Mouse (Mus musculus) intestine, postnatal 0 days (tissue): ENCODE data around the gene Smad9. TPM values are rescaled to one million over a fixed set of nuclear protein-coding genes. Genes with fewer than 3 reads are reported as not detected.

Experiments used
- ATAC-seq: fragments of 200-750 bp; cut with Nextera tagmentation; 2 replicates; pipeline ENCODE4 v1.8.0; 2017; ENCODE audit warnings: mild to moderate bottlenecking, moderate TSS enrichment, moderate library complexity
- H3K27ac ChIP-seq: fragments of 300-500 bp; sonication (generic); 2 replicates; pipeline ENCODE4 v1.5.1; 2014; ENCODE audit warnings: mild to moderate bottlenecking, low read depth, low read length, moderate library complexity
- H3K27me3 ChIP-seq: fragments of 300-500 bp; sonication (generic); replicated peaks from 2 replicates; pipeline ENCODE4 v1.6.1; 2014; ENCODE audit warnings: low read length, mixed read lengths; ENCODE audit not compliant: control insufficient read depth, insufficient read depth
- H3K36me3 ChIP-seq: fragments of 300-500 bp; sonication (generic); 2 replicates; pipeline ENCODE4 v1.6.1; 2014; ENCODE audit warnings: mild to moderate bottlenecking, moderate library complexity; ENCODE audit not compliant: control insufficient read depth, insufficient read depth
- H3K4me1 ChIP-seq: fragments of 300-500 bp; sonication (generic); replicated peaks from 2 replicates; pipeline ENCODE4 v1.6.1; 2014; ENCODE audit warnings: antibody characterized with exemption, low read length, mixed read lengths; ENCODE audit not compliant: control insufficient read depth, insufficient read depth
- H3K4me2 ChIP-seq: fragments of 300-500 bp; sonication (generic); replicated peaks from 2 replicates; pipeline ENCODE4 v1.6.1; 2014; ENCODE audit warnings: low read depth, mild to moderate bottlenecking, moderate library complexity
- H3K4me3 ChIP-seq: fragments of 300-500 bp; sonication (generic); 2 replicates; pipeline ENCODE4 v1.5.1; 2014; ENCODE audit warnings: low read depth, low read length
- H3K9ac ChIP-seq: fragments of 300-500 bp; sonication (generic); 2 replicates; pipeline ENCODE4 v1.6.1; 2014; ENCODE audit warnings: mild to moderate bottlenecking, low read depth, low read length
- H3K9me3 ChIP-seq: fragments of 300-500 bp; sonication (generic); 2 replicates; pipeline ENCODE4 v1.6.1; 2016; ENCODE audit warnings: mixed run types; ENCODE audit not compliant: control insufficient read depth
- CTCF ChIP-seq: sonication (generic); IDR thresholded peaks from 2 replicates; pipeline ENCODE4 v1.5.1; 2016; ENCODE audit warnings: low read depth, mild to moderate bottlenecking, control low read depth, antibody characterized with exemption, moderate library complexity
- WGBS: fragments of 180-500 bp; shearing (Covaris S2); extraction: QIAGEN DNeasy Blood & Tissue Kit; methylation state at CpG from one replicate; pipeline ENCODE4 v1.1.7; 2014; 5-methylcytosine and 5-hydroxymethylcytosine counted together
- polyA plus RNA-seq: library from polyadenylated mRNA; unstranded; fragments of >200 nt; fragmentation: Nextera tagmentation; extraction: Ambion mirVana; gene quantifications from 2 replicates; pipeline ENCODE4 v1.2.1, GENCODE M21; 2015

Gene Smad9
- polyA plus RNA-seq, 1 experiment from 2014 or later: 0.70 TPM

DNA sequence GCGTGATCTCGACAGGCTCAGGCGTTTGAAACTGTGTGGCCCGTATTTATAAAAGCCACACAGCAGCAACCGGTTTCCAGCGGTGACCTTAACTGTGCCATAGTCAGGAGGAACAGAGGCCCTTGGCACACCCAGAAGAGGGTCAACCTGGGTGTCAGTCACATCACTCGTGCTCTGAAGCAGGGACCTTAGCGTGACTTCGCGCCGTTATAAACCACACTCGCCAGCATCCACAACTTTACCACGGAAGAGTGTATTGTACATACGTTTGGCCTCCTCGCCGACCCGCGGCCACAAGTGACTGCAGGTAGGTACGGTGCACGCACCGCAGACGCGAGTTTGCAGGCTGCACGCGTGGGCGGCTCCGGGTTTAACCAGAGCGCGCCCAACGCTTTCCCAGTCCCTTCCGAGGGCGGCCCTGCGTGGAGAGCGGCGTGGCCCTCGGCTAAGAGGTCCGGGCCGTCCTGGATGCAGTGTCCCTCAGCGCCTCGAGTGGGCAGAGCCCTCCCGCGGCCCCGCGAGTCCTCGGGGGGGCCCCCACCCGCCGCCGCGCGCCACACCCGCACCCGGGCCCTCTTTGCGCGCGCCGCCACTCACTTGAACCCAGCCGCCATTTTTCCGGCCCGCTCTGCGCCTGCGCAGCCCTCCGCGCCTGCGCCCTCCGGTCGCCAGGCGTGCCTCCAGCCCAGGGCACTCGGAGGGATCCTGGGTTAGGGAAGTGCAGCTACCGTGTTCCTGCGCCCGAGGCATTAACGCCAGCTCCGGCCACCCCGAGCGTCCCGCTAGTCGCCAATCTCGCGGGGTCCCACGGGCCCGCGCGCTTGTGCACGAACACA lies 20.8 kb upstream of the Smad9 start:
- H3K4me3 ChIP-seq: peak overlapping the region; percentile 97
- H3K4me2 ChIP-seq: peak overlapping the region; percentile 91
- no peaks in the 10 kb centered on the region for H3K4me1 ChIP-seq
- ATAC-seq: peak; percentile 94
- no peak for TF ChIP-seq CTCF
- no peaks in the 10 kb centered on the region for H3K27me3 ChIP-seq
- H3K27ac ChIP-seq: peak overlapping the region; percentile 98
- under 1% methylated on average over 80 of the region's 84 CpGs for WGBS
- no peaks in the 10 kb centered on the region for H3K9me3 ChIP-seq
- peaks cover 28% of the 10 kb centered on the region for H3K36me3 ChIP-seq
- peak overlapping the region; percentile 88 for H3K9ac ChIP-seq

DNA sequence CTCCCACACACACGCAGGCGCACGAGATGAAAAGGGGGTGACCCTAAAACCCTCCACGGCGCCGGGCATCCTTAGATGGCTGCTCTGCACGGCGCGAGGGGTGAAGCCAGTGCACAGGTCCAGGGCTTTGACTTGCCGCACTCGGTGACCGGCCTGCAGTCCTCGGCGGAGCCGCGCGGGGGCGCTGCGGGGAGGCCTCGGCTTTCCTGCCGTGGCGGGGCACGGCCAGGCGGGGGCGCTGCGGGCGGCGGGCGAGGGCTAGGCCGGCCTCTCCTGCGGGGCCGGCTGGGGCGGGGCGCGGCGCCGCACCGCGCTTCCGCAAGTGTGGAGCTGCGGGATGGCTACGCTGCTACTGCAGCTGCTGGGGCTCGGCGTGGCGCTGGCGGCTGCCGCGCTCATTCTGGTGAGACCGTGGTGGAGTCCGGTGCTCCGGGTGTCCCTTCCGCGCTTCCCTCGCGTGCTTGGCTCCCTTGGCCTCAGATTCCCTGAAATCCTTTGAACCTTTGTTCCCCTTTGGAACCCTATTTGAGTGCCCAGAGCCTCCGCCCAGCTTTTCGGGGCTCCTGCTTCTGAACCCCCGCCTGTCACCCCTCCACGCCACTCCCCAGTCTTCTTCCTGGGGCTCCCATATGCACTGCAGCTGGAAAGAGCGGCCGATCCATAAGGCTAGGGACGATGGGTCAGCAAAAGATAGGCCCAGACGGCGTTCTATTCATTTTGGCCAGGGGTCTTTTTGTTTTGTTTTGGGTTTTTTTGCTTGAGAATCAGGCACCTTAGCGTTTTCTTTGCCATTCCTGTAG lies 19.9 kb upstream of the Smad9 start, which contains the start of the genes Exosc8 and Alg5:
Gene Exosc8 (minus strand): TSS at position 147 of the 800 bp plus-strand sequence.
Gene Alg5 (plus strand): TSS at position 293 of the 800 bp plus-strand sequence.
- Histone ChIP-seq H3K4me3 (peak within 1 kb of the TSS; percentile 97), H3K4me2 (peak within 1 kb of the TSS; percentile 91), H3K9ac (peak within 1 kb of the TSS; percentile 88), H3K27ac (peak within 1 kb of the TSS; percentile 98), H3K36me3 (peaks cover 26% of the 10 kb centered on the region), H3K9me3 (no peaks in the 10 kb centered on the region), H3K4me1 (no peaks in the 10 kb centered on the region), H3K27me3 (no peaks in the 10 kb centered on the region)
- under 1% methylated on average over 51 of the region's 65 CpGs for WGBS
- TF ChIP-seq CTCF: peak; percentile 95
- ATAC-seq: peak; percentile 92

- Histone ChIP-seq H3K27me3 (no peaks in the 10 kb centered on the region), H3K4me3 (peak overlapping the region; percentile 97), H3K4me1 (no peaks in the 10 kb centered on the region), H3K27ac (peak overlapping the region; percentile 98), H3K4me2 (peak overlapping the region; percentile 91), H3K36me3 (peaks cover 29% of the 10 kb centered on the region), H3K9ac (peak overlapping the region; percentile 88), H3K9me3 (no peaks in the 10 kb centered on the region)
- 47% methylated on average over 18 of the region's 18 CpGs for WGBS
- no peak for ATAC-seq
- TF ChIP-seq CTCF: no peak; the same call in 1 of the 2 replicates
Measured at GRCm38 (mm10) chr3:54736101-54736927, 19.1 kb upstream of the Smad9 start.

DNA sequence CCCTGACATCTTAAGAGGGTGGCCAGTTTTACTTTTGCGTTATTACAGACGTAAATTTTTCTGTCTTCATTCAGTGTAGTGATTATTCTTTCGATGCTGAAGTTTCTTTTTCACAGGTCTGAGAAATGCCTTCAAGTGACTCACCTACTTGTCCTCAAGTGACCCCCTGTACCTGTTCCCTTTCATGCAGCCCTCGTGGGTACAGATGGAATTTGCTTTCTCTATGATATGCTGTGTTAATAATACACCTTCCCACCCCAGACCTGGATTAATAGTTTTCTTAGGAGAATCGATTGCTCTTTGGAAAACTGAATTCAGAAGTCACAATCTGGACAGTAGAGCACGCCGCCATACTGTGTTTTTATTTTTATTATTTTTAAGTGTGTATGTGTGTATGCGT lies 18.1 kb upstream of the Smad9 start:
- H3K4me2 ChIP-seq: no peak overlapping the region
- peaks cover 35% of the 10 kb centered on the region for H3K36me3 ChIP-seq
- 91% methylated on average over 8 of the region's 8 CpGs for WGBS
- H3K4me3 ChIP-seq: no peak overlapping the region
- no peak for TF ChIP-seq CTCF
- H3K9ac ChIP-seq: no peak overlapping the region
- H3K27me3 ChIP-seq: no peaks in the 10 kb centered on the region
- no peak for ATAC-seq
- no peaks in the 10 kb centered on the region for H3K4me1 ChIP-seq
- H3K27ac ChIP-seq: no peak overlapping the region
- no peaks in the 10 kb centered on the region for H3K9me3 ChIP-seq

DNA sequence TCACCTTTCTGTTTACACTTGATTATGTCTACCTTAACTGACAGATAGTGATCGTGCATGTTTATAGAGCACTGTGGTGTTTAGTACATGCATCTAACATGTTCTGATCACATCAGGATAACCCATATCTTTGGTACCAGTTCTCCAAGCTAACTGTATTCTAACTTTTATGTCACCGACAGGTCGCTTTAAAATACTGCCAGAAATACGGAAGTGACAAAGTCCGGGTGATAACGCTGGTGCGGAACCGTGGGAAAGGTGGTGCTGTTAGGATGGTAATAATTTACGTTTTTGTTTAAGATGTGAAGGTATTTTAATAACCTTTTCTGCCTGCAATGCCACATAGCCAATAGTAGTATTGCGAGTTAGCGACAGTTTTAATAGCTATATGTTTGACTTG lies 13.4 kb upstream of the Smad9 start:
- Histone ChIP-seq H3K4me1 (no peaks in the 10 kb centered on the region), H3K4me2 (no peak overlapping the region), H3K27ac (0 out of 2 replicates have a peak overlapping the region, but pooled peaks have one; percentile 7), H3K27me3 (no peaks in the 10 kb centered on the region), H3K9me3 (no peaks in the 10 kb centered on the region), H3K4me3 (no peak overlapping the region), H3K9ac (no peak overlapping the region), H3K36me3 (peaks cover 79% of the 10 kb centered on the region)
- WGBS: 54% methylated on average over 11 of the region's 11 CpGs
- ATAC-seq: peak; percentile 66
- TF ChIP-seq CTCF: no peak
